Mouse (Mus musculus) bone marrow macrophage, adult 2 months (primary cell): ENCODE measurements around the gene Pik3r2.

Experiments used
- CTCF ChIP-seq: IDR thresholded peaks from 2 replicates; pipeline ENCODE4 v1.5.1; 2012; ENCODE audit warnings: low read depth, mild to moderate bottlenecking, low read length, moderate library complexity
- POLR2A ChIP-seq: IDR thresholded peaks from 2 replicates; pipeline ENCODE4 v1.6.1; 2012; ENCODE audit warnings: mild to moderate bottlenecking, low read depth, low read length, borderline replicate concordance

DNA sequence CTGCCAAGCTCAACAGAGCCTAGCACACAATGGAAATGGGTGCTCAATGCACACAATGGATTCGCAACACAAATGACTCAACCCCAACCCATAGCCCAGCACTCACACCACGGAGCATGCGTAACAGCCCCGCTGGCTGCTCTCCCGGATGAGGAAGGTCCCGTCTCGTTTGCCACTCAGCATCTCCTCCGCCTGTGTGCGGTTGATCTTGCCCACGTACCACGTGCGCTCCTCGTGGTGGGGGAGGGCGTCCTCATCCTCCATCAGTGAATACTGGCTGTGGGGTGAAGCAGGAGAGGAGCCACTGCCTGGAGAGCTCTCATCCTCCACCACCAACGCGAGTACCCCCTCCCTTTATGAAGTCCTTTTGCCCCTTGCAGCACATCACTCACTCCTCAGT, 7.6 kb downstream of the Pik3r2 start:
- TF ChIP-seq POLR2A (no peak), CTCF (no peak)
